Mouse (Mus musculus) megakaryocyte, embryonic 14.5 days (primary cell): ENCODE measurements at regions not wholly inside any gene's neighbourhood (a gene's known extent, or its start where the extent isn't known, plus 50 kb on each side); places are given as distances from the start of the nearest gene placed in this dataset.

Source experiments
- FLI1 ChIP-seq: IDR thresholded peaks from 2 replicates; pipeline ENCODE4 v1.6.1; 2012; ENCODE audit warnings: low read length, inconsistent platforms, mixed read lengths
- GATA1 ChIP-seq: IDR thresholded peaks from 3 replicates; pipeline ENCODE4 v1.6.1; 2012; ENCODE audit warnings: mixed read lengths, low read length, inconsistent platforms, borderline replicate concordance

- no peak for TF ChIP-seq FLI1
- TF ChIP-seq GATA1 = no peak
Observed at GRCm38 (mm10) chr2:46462670-46463069, 1345.5 kb upstream of the Zeb2 start.
